Mouse (Mus musculus) embryonic fibroblast, embryonic 13.5 days (primary cell): ENCODE measurements around the gene Cd5. TPM values are rescaled to one million over a fixed set of nuclear protein-coding genes. Genes with fewer than 3 reads are reported as not detected.

Source experiments
- H3K27ac ChIP-seq: 2 replicates; pipeline ENCODE4 v1.5.1; 2012; ENCODE audit warnings: low read length, control low read depth, inconsistent platforms; ENCODE audit not compliant: insufficient read depth
- H3K4me1 ChIP-seq: 2 replicates; pipeline ENCODE4 v1.6.1; 2011; ENCODE audit warnings: low read length; ENCODE audit not compliant: control insufficient read depth, insufficient read depth
- H3K4me3 ChIP-seq: 2 replicates; pipeline ENCODE4 v1.5.1; 2011; ENCODE audit warnings: mild to moderate bottlenecking, control low read depth, low read length; ENCODE audit not compliant: insufficient read depth
- CTCF ChIP-seq: IDR thresholded peaks from 2 replicates; pipeline ENCODE4 v1.5.1; 2011; ENCODE audit warnings: mild to moderate bottlenecking, control low read depth, low read length, moderate library complexity, borderline replicate concordance; ENCODE audit not compliant: insufficient read depth
- POLR2A ChIP-seq: IDR thresholded peaks from 2 replicates; pipeline ENCODE4 v1.6.1; 2011; ENCODE audit warnings: low read depth, mild to moderate bottlenecking, control low read depth, low read length, moderate library complexity
- polyA plus RNA-seq: library from polyadenylated mRNA; stranded (reverse); fragments of >200 nt; gene quantifications from 2 replicates; pipeline ENCODE4 v1.2.4, GENCODE M21; 2011; ENCODE audit warnings: low read depth; ENCODE audit not compliant: missing spikeins, insufficient read length

The Cd5 gene
- polyA plus RNA-seq, 1 experiment = not detected

DNA sequence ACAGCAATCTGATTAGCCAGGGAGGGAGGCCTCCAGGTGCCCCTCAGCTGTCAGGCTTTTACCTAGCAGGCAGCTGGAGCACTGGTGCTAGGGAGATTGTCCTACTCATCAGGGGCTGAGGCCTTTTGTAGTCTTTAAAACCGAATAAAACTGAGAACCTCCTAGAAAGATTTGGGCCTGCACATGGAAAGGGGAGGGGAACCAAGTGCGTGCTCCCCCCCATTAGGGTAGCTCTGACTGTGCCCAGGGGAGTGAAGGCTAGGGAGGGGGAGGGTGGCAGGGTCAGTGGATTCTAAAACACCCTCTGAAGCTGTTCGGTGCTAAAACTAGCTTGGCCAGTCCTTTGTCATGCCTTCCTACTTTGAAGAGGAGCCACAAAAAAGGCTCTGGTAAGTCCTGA is 18.3 kb downstream of the Cd5 start:
- no peaks in the 10 kb centered on the region for H3K4me1 ChIP-seq
- H3K4me3 ChIP-seq = no peak overlapping the region
- no peak overlapping the region for H3K27ac ChIP-seq
- no peak for TF ChIP-seq POLR2A
- no peak for TF ChIP-seq CTCF

DNA sequence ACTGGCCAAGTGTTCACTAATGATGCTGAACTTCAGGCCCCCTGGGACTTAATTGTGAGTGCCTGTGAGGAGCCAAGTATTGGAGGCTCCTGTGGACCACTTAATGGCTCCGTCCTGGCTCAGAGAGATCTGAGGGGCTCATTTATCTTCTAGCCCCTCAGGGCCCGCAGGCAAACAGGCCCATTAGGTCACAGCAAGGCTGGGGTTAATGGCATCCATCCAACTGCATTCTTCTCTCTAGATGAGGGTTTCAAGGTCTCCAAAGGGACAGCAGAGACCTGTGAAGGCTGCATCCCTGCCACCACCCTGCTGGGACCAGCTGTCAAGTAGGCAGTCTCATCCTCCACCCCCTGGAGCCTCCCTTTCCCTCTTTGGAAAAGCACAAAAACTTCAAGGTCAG is 19.1 kb downstream of the Cd5 start:
- no peak overlapping the region for H3K27ac ChIP-seq
- no peak for TF ChIP-seq CTCF
- no peak for TF ChIP-seq POLR2A
- H3K4me1 ChIP-seq = no peaks in the 10 kb centered on the region
- H3K4me3 ChIP-seq = no peak overlapping the region

DNA sequence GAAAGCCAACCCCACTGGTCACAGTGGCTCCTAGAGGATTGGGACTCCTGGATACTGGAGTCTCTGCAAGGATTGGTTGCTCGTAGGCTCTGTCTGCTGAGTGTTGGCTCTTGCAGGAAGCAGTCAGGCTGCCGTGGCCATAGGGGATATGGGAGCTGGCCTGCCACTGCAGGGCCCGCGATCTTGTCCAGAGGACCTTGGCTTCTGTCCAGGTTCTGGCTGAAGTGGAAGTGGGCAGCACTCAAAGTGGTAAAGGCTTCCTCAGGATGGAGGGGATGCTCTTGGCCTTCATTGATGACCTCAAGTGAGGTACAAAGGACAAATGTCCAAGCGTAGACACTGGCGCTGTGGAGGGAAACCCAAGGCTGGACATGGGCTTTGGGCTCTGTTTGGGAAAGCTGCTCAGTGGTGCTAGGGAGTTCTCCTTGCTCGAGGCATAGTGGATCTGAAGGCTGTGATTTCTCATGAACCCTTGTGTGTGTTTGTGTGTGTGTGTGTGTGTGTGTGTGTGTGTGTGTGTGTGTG is 20.5 kb downstream of the Cd5 start:
- H3K4me3 ChIP-seq = no peak overlapping the region
- H3K4me1 ChIP-seq = no peaks in the 10 kb centered on the region
- no peak overlapping the region for H3K27ac ChIP-seq
- no peak for TF ChIP-seq POLR2A
- no peak for TF ChIP-seq CTCF

DNA sequence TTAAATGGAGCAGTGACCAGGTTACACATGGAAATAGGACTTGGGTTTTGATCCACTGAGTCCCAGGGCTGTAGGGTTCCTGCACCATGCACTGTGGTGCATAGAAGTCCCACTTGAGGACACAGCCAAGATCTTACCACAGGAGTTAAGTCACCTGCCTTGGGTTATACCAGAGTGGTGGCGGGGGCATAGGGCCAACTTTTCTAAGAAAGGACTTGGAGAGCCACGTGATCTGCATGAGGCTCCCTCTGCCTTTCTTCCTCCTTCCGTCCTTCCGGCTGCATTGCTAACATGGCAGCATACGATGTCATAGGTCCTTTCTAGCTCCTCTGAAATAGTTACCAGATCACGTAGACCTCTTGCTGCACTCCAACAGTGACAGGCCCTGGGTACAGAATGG is 23.3 kb downstream of the Cd5 start:
- TF ChIP-seq POLR2A = no peak
- no peak for TF ChIP-seq CTCF
- Histone ChIP-seq H3K4me3 (no peak overlapping the region), H3K27ac (no peak overlapping the region), H3K4me1 (no peaks in the 10 kb centered on the region)

DNA sequence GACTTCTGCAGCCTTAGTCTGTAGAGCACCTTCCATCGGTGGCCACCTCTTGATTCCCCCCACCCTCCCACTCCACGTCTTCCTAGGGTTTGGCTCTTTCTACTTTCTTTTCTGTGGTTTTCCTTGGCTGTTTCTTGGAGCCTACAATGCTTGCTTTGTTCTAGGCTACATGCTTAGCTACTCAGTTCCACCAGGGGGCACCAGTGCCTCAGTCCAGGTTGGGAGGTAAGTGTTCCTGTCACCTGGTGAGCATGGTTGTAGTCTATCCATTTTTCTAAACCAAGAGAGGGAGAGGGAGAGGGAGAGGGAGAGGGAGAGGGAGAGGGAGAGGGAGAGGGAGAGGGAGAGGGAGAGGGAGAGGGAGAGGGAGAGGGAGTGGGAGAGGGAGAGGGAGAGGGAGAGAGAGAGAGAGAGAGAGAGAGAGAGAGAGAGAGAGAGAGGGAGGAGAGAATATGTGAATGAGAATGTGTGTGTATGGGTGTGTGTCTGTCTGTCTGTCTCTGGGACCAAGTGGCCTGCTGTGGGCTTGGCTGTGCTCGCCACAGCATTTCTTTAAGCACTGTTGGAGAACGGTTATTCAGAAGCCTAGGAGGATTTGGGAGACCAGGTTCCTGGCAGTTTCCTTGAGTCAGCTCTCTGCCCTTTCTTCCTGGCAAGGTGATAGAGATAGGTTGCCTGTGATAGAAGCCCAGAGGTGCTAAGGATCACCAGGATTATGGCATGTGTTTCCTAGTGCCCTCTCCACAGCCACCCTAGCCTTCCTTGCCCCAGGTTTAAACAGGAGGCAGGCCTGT is 23.9 kb downstream of the Cd5 start:
- H3K27ac ChIP-seq = no peak overlapping the region

DNA sequence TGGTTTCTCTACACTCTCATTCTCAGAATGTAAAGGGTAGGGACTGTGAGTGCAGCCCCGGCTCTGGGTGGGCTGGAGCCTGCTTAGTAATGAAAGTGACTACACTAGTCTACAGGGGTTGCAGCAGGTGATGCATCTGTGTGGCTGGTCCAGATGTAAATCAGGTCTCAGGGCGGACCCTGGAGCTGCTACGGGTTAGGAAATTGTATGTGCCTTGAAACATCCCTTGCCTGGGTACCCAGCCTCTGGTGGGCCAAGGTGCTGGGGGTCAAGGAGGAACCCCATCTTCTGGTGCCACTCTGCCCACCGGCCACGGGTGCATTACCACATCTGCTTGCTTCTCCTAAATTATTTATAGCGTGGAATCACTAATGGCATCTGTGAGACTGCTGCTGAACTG is 24.6 kb downstream of the Cd5 start:
- Histone ChIP-seq H3K27ac (no peak overlapping the region), H3K4me3 (no peak overlapping the region), H3K4me1 (no peaks in the 10 kb centered on the region)
- no peak for TF ChIP-seq CTCF
- no peak for TF ChIP-seq POLR2A

More for the DNA sequence above, 23.9 kb downstream of the Cd5 start:
- no peak for TF ChIP-seq POLR2A
- TF ChIP-seq CTCF = peak; percentile 91
- H3K4me1 ChIP-seq = no peaks in the 10 kb centered on the region
- H3K4me3 ChIP-seq = no peak overlapping the region

DNA sequence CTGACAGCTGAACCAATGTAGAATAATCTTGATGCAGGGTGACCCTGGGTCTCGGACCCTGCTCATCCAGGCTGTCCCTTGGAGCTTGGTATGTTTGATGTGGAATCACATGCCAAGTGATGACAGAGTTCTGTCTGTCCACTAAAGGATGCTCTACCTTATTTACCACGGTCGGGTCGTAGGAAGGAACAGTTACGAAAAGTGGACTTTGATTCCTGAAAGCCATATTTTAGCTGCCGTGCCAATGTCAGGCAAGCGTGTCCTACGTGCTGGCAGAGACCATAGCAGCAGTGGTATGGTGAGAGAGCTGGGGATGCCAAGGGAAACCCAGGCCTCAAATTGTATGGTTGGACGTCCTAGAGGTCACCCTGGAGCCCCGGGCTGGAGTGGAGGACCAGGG is 25.3 kb downstream of the Cd5 start:
- no peak overlapping the region for H3K27ac ChIP-seq
- H3K4me3 ChIP-seq = no peak overlapping the region
- TF ChIP-seq CTCF (no peak), POLR2A (no peak)
- no peaks in the 10 kb centered on the region for H3K4me1 ChIP-seq

DNA sequence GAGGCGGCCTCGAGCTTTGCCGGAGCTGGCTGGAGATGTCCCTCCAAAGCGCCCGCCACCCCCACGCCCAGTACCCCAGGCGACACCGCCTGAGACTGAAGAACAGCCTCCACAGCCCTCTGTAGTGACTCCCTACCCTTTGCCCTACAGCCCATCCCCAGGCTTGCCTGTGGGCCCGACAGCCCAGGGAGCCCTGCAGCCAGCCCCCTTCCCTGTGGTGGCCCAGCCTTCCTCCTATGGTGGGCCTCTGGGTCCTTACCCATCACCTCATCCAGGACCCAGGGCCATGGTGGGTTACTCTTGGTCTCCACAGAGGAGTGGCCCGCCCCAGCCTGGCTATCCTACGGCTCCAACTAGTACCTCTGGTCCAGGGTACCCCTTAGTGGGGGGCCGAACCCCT is 26.2 kb downstream of the Cd5 start:
- H3K27ac ChIP-seq = no peak overlapping the region
- no peak overlapping the region for H3K4me3 ChIP-seq
- no peaks in the 10 kb centered on the region for H3K4me1 ChIP-seq
- no peak for TF ChIP-seq POLR2A
- no peak for TF ChIP-seq CTCF

DNA sequence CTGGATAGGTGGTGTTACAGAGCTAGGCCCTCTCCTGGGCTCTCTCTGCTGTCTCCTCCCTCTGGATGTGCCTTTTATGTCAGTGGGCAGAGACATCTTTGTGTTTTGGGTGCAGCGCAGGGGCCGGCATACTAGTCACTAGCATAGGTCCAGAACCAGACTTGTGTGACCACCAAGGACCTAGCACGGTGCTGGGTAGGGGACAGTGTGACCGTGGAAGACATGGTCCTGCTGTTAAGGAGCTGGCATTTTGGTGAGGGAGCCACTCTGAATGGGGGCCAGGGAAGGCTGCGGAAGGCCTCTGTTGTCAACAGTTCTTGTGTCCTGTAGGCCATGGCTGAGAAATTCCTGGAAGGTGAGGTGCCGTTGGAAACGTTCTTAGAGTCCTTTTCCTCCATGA is 26.6 kb downstream of the Cd5 start:
- TF ChIP-seq POLR2A (no peak), CTCF (no peak)
- Histone ChIP-seq H3K4me3 (no peak overlapping the region), H3K4me1 (no peaks in the 10 kb centered on the region), H3K27ac (no peak overlapping the region)

DNA sequence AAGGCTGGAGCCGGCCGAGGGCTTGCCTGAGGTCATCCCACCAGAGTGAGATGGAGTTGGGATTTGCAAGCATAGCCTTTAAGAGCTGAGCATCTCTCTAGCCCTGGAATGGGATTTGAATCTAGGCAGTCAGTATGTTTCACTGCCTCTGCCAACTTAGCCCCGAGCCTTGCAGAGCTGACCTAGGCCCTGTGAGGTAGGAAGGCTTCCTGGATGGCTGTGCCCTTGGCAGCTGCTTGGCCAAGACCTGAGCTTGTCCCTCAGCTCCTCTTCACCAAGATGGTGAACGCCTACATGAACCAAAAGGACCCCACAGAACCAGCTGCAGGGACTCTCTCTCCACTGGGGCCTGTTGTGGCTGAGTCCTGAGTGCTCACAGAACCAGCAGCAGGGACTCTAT is 28.1 kb downstream of the Cd5 start:
- TF ChIP-seq CTCF = no peak
- no peak for TF ChIP-seq POLR2A
- H3K4me3 ChIP-seq = no peak overlapping the region
- no peak overlapping the region for H3K27ac ChIP-seq
- no peaks in the 10 kb centered on the region for H3K4me1 ChIP-seq
